ENCODE assay signal across 15 mouse cellular contexts in genomic region chr8:72169098-72169668, GRCm38 (mm10). TPM values are rescaled to one million over a fixed set of nuclear protein-coding genes. Genes with fewer than 3 reads are reported as not detected.
DNase-seq lines count a peak whose midpoint lies in the region; ATAC-seq and TF ChIP-seq lines count a peak whose summit lies in the region.
"Had no signal": no experiment of that assay in that cellular context is flagged by ENCODE, and none has a peak within 500 bp of the region (broad histone marks: within the 10 kb centered on the region; RNA-seq: fewer than 3 reads in every experiment).

No protein-coding gene starts in this region.

- no peak for TF ChIP-seq CTCF in liver, adult 2 months (IDR thresholded peaks at IDR 0.05; ENCODE audit: low read depth, low read length)
- TF ChIP-seq CTCF in bone marrow macrophage, adult 2 months (IDR thresholded peaks at IDR 0.05; ENCODE audit: low read depth, low read length), result no peak
- TF ChIP-seq CTCF in thymus, adult 2 months (IDR thresholded peaks at IDR 0.05; ENCODE audit: borderline replicate concordance, control insufficient read depth, extremely low read depth, insufficient read depth, low read length, poor library complexity), result no peak

- WGBS in liver, adult 2 months, result 84% methylated on average over 3 of the region's 3 CpGs
- WGBS in macrophage (ENCODE audit: missing documents), result 58% methylated on average over 3 of the region's 3 CpGs
- 67% methylated on average over 3 of the region's 3 CpGs for WGBS in thymus, adult 2 months
- WGBS in heart, embryonic 11.5 days (ENCODE audit: insufficient replicate concordance), result 84% methylated on average over 3 of the region's 3 CpGs

- no peak for TF ChIP-seq POLR2A in liver, adult 2 months (IDR thresholded peaks at IDR 0.05; ENCODE audit: extremely low read depth, insufficient read depth, low read length)
- TF ChIP-seq POLR2A in bone marrow macrophage, adult 2 months (IDR thresholded peaks at IDR 0.05; ENCODE audit: borderline replicate concordance, low read depth, low read length), result no peak
- no peak for TF ChIP-seq POLR2A in thymus, adult 2 months (IDR thresholded peaks at IDR 0.05; ENCODE audit: control insufficient read depth, extremely low read depth, insufficient read depth, low read length, poor library complexity)

- no peak for ATAC-seq in heart, embryonic 11.5 days (replicated peaks; ENCODE audit: insufficient number of reproducible peaks, low FRiP score, low TSS enrichment)

- H3K4me3 ChIP-seq in liver, adult 2 months (ENCODE audit: insufficient read depth, low read depth, low read length), result no peak overlapping the region
- H3K4me3 ChIP-seq in bone marrow macrophage, adult 2 months (ENCODE audit: insufficient read depth, low read length), result no peak overlapping the region
- no peak overlapping the region for H3K4me3 ChIP-seq in macrophage (ENCODE audit: inconsistent target)
- no peak overlapping the region for H3K4me3 ChIP-seq in thymus, adult 2 months (ENCODE audit: control insufficient read depth, insufficient read depth, low read length)
- no peak overlapping the region for H3K4me3 ChIP-seq in heart, embryonic 11.5 days (ENCODE audit: low read depth, low read length)
- H3K4me3 ChIP-seq: embryonic facial prominence, embryonic 15.5 days; myocyte had no signal

- no peaks in the 10 kb centered on the region for H3K9me3 ChIP-seq in heart, embryonic 11.5 days (replicated peaks; ENCODE audit: control insufficient read depth, low read length)
- H3K9me3 ChIP-seq: embryonic facial prominence, embryonic 15.5 days had no signal

- peak; percentile 28 for DNase-seq in liver, adult 2 months (ENCODE audit: extremely low read depth, low read depth, low spot score)
- DNase-seq in liver, result no peak
- peak; percentile 30 for DNase-seq in thymus, adult 2 months
- no peak for DNase-seq in urinary bladder, postnatal 14 days (ENCODE audit: low spot score)
- no peak for DNase-seq in right cerebral cortex, postnatal 10 days (ENCODE audit: low spot score in 2 of 2)
- DNase-seq: cerebellum, adult 18-20 months had no signal

- peaks cover 8% of the 10 kb centered on the region for H3K4me1 ChIP-seq in liver, adult 2 months (ENCODE audit: control insufficient read depth, insufficient read depth, low read length)
- H3K4me1 ChIP-seq in bone marrow macrophage, adult 2 months (ENCODE audit: control insufficient read depth, insufficient read depth, low read length), result peaks cover 21% of the 10 kb centered on the region
- H3K4me1 ChIP-seq in thymus, adult 2 months (replicated peaks; ENCODE audit: control insufficient read depth, insufficient read depth, low read length), result peaks cover 19% of the 10 kb centered on the region
- H3K4me1 ChIP-seq in heart, embryonic 11.5 days (ENCODE audit: control insufficient read depth, insufficient read depth, low read length), result no peaks in the 10 kb centered on the region
- H3K4me1 ChIP-seq: embryonic facial prominence, embryonic 15.5 days had no signal

- H3K36me3 ChIP-seq in liver, adult 2 months (ENCODE audit: control insufficient read depth, insufficient read depth, low read length), result peaks cover 31% of the 10 kb centered on the region
- H3K36me3 ChIP-seq in macrophage (ENCODE audit: inconsistent target), result peaks cover 60% of the 10 kb centered on the region
- H3K36me3 ChIP-seq in thymus, adult 2 months (ENCODE audit: control insufficient read depth, insufficient read depth, low read length), result peaks cover 59% of the 10 kb centered on the region
- peaks cover 39% of the 10 kb centered on the region for H3K36me3 ChIP-seq in heart, embryonic 11.5 days (ENCODE audit: control insufficient read depth, insufficient read depth, low read length)

- no peaks in the 10 kb centered on the region for H3K27me3 ChIP-seq in liver, adult 2 months (ENCODE audit: control insufficient read depth, insufficient read depth, low read length)
- H3K27me3 ChIP-seq in thymus, adult 2 months (ENCODE audit: control insufficient read depth, insufficient read depth, low read length), result no peaks in the 10 kb centered on the region
- no peaks in the 10 kb centered on the region for H3K27me3 ChIP-seq in heart, embryonic 11.5 days (ENCODE audit: control insufficient read depth, insufficient read depth, low read length)
- H3K27me3 ChIP-seq: embryonic facial prominence, embryonic 15.5 days had no signal

- peak overlapping the region; percentile 89 for H3K27ac ChIP-seq in liver, adult 2 months (replicated peaks; ENCODE audit: insufficient read depth, low read depth, low read length)
- peak overlapping the region; percentile 63 for H3K27ac ChIP-seq in bone marrow macrophage, adult 2 months (ENCODE audit: insufficient read depth, low read depth, low read length)
- peak overlapping the region; percentile 39 for H3K27ac ChIP-seq in macrophage
- peak overlapping the region; percentile 66 for H3K27ac ChIP-seq in thymus, adult 2 months (ENCODE audit: control insufficient read depth, insufficient read depth, low read length)
- no peak overlapping the region for H3K27ac ChIP-seq in heart, embryonic 11.5 days (ENCODE audit: low read depth, low read length)
- H3K27ac ChIP-seq: embryonic facial prominence, embryonic 15.5 days; liver, embryonic 14.5 days had no signal

- H3K9ac ChIP-seq in liver, adult 2 months (ENCODE audit: low read depth, low read length), result no peak overlapping the region
- no peak overlapping the region for H3K9ac ChIP-seq in heart, embryonic 11.5 days (ENCODE audit: low read depth, low read length)
- H3K9ac ChIP-seq: embryonic facial prominence, embryonic 15.5 days; liver, embryonic 14.5 days had no signal

- H3K4me2 ChIP-seq in heart, embryonic 11.5 days, result no peak overlapping the region
- H3K4me2 ChIP-seq: embryonic facial prominence, embryonic 15.5 days had no signal

- H3K79me2 ChIP-seq in liver, adult 2 months (ENCODE audit: control insufficient read depth, insufficient read depth, low read length), result peaks cover 9% of the 10 kb centered on the region; the same call in 1 of the 2 replicates
- peaks cover 43% of the 10 kb centered on the region for H3K79me2 ChIP-seq in macrophage (ENCODE audit: inconsistent target)

RNA-seq across cellular contexts. Expression of gene Rab8a, which starts 8.2 kb away (rescaled TPM):
- 91.4 and 101 TPM in 2 replicates for total RNA-seq in liver, adult 2 months (2014; rRNA removed)
- 27.5 and 61.4 TPM in 2 replicates for polyA plus RNA-seq in liver, adult 2 months (2012; rRNA removed)
- polyA plus RNA-seq in bone marrow macrophage, adult 2 months (2012; ENCODE audit: insufficient read depth, insufficient read length, missing spikeins), result 113 and 128 TPM in 2 replicates
- 10 to 100 TPM; 25.2 to 91.2 (median 49.4) TPM for total RNA-seq in macrophage (2018; cell fraction: chromatin; rRNA removed)
- 100 to 1,000 TPM in 20 of 26 experiments, 10 to 100 TPM in 6; 84.0 to 178 (median 122) TPM for total RNA-seq in macrophage (2018; cell fraction: cytosol; rRNA removed)
- 10 to 100 TPM; 26.0 to 87.1 (median 45.7) TPM for total RNA-seq in macrophage (2018; cell fraction: nucleus; rRNA removed)
- polyA plus RNA-seq in macrophage (2018), result 103 to 457 TPM (median 106 TPM) in 3 replicates
- polyA plus RNA-seq in thymus, adult 2 months (2012; rRNA removed), result 95.8 and 112 TPM in 2 replicates
- polyA plus RNA-seq in heart, embryonic 11.5 days (2014; fragmentation: Nextera tagmentation; extraction: Ambion mirVana), result 65.5 and 71.6 TPM in 2 replicates

RNA-seq across cellular contexts. Expression of gene Hsh2d, which starts 20.3 kb away (rescaled TPM):
- total RNA-seq in liver, adult 2 months (2014; rRNA removed), result 0.07 and 0.18 TPM in 2 replicates
- polyA plus RNA-seq in liver, adult 2 months (2012; rRNA removed), result 0.07 and 0.11 TPM in 2 replicates
- polyA plus RNA-seq in bone marrow macrophage, adult 2 months (2012; ENCODE audit: insufficient read depth, insufficient read length, missing spikeins), result 0.29 TPM in 1 of 2 replicates, not detected in the other
- total RNA-seq in macrophage (2018; cell fraction: chromatin; rRNA removed), result 1 to 10 TPM in 7 of 26 experiments, under 1 TPM in 11, not detected in 8; 0.37 to 1.9 (median 0.94) TPM
- total RNA-seq in macrophage (2018; cell fraction: cytosol; rRNA removed), result 1 to 10 TPM in 12 of 26 experiments, under 1 TPM in 14; 0.09 to 4.3 (median 0.71) TPM
- total RNA-seq in macrophage (2018; cell fraction: nucleus; rRNA removed), result 1 to 10 TPM in 14 of 26 experiments, under 1 TPM in 8, not detected in 4; 0.45 to 6.1 (median 2.4) TPM
- polyA plus RNA-seq in macrophage (2018), result 0.14 to 0.27 TPM (median 0.20 TPM) in 3 replicates
- 11.9 and 13.2 TPM in 2 replicates for polyA plus RNA-seq in thymus, adult 2 months (2012; rRNA removed)
- polyA plus RNA-seq in heart, embryonic 11.5 days (2014; fragmentation: Nextera tagmentation; extraction: Ambion mirVana), result 0.11 TPM in 1 of 2 replicates, not detected in the other
- total RNA-seq: layer of hippocampus, postnatal 14 days had no signal
- polyA plus RNA-seq: embryonic facial prominence, embryonic 15.5 days; myocyte had no signal

RNA-seq across cellular contexts. Expression of gene Tpm4, which starts 34.4 kb away (rescaled TPM):
- total RNA-seq in liver, adult 2 months (2014; rRNA removed), result 23.8 and 26.7 TPM in 2 replicates
- 6.9 and 10.1 TPM in 2 replicates for polyA plus RNA-seq in liver, adult 2 months (2012; rRNA removed)
- polyA plus RNA-seq in bone marrow macrophage, adult 2 months (2012; ENCODE audit: insufficient read depth, insufficient read length, missing spikeins), result 235 and 239 TPM in 2 replicates
- total RNA-seq in macrophage (2018; cell fraction: chromatin; rRNA removed), result 100 to 1,000 TPM in 11 of 26 experiments, 10 to 100 TPM in 15; 26.6 to 355 (median 78.7) TPM
- 100 to 1,000 TPM in 25 of 26 experiments, 10 to 100 TPM in 1; 96.9 to 415 (median 181) TPM for total RNA-seq in macrophage (2018; cell fraction: cytosol; rRNA removed)
- total RNA-seq in macrophage (2018; cell fraction: nucleus; rRNA removed), result 100 to 1,000 TPM in 15 of 26 experiments, 10 to 100 TPM in 11; 63.2 to 384 (median 112) TPM
- polyA plus RNA-seq in macrophage (2018), result 152 to 252 TPM (median 227 TPM) in 3 replicates
- polyA plus RNA-seq in thymus, adult 2 months (2012; rRNA removed), result 47.7 and 55.6 TPM in 2 replicates
- polyA plus RNA-seq in heart, embryonic 11.5 days (2014; fragmentation: Nextera tagmentation; extraction: Ambion mirVana), result 405 and 429 TPM in 2 replicates

RNA-seq across cellular contexts. Expression of gene Cib3, which starts 43.5 kb away (rescaled TPM):
- 1.1 and 2.6 TPM in 2 replicates for total RNA-seq in liver, adult 2 months (2014; rRNA removed)
- polyA plus RNA-seq in liver, adult 2 months (2012; rRNA removed), result 0.60 and 1.5 TPM in 2 replicates
- polyA plus RNA-seq in bone marrow macrophage, adult 2 months (2012; ENCODE audit: insufficient read depth, insufficient read length, missing spikeins), result 0.54 TPM in 1 of 2 replicates, not detected in the other
- total RNA-seq in macrophage (2018; cell fraction: chromatin; rRNA removed), result under 1 TPM in 3 of 26 experiments, not detected in 23; 0.39 to 0.99 (median 0.45) TPM
- under 1 TPM in 4 of 26 experiments, not detected in 22; 0.22 to 0.25 (median 0.23) TPM for total RNA-seq in macrophage (2018; cell fraction: cytosol; rRNA removed)
- under 1 TPM in 3 of 26 experiments, not detected in 23; 0.29 to 0.41 (median 0.32) TPM for total RNA-seq in macrophage (2018; cell fraction: nucleus; rRNA removed)
- not detected in 3 replicates for polyA plus RNA-seq in macrophage (2018)
- 0.77 and 0.78 TPM in 2 replicates for polyA plus RNA-seq in thymus, adult 2 months (2012; rRNA removed)
- polyA plus RNA-seq in heart, embryonic 11.5 days (2014; fragmentation: Nextera tagmentation; extraction: Ambion mirVana), result not detected in 2 replicates
- total RNA-seq: layer of hippocampus, postnatal 14 days had no signal
- polyA plus RNA-seq: C2C12; heart, embryonic 16.5 days; myocyte had no signal

RNA-seq across cellular contexts. Expression of gene Gm11034, which starts 44.3 kb away (rescaled TPM):
- total RNA-seq in liver, adult 2 months (2014; rRNA removed), result not detected in 2 replicates
- not detected in 2 replicates for polyA plus RNA-seq in liver, adult 2 months (2012; rRNA removed)
- not detected in 2 replicates for polyA plus RNA-seq in bone marrow macrophage, adult 2 months (2012; ENCODE audit: insufficient read depth, insufficient read length, missing spikeins)
- total RNA-seq in macrophage (2018; cell fraction: chromatin; rRNA removed), result not detected
- not detected for total RNA-seq in macrophage (2018; cell fraction: cytosol; rRNA removed)
- not detected for total RNA-seq in macrophage (2018; cell fraction: nucleus; rRNA removed)
- polyA plus RNA-seq in macrophage (2018), result not detected in 3 replicates
- polyA plus RNA-seq in thymus, adult 2 months (2012; rRNA removed), result not detected in 2 replicates
- not detected in 2 replicates for polyA plus RNA-seq in heart, embryonic 11.5 days (2014; fragmentation: Nextera tagmentation; extraction: Ambion mirVana)
- total RNA-seq: layer of hippocampus, postnatal 14 days had no signal
- polyA plus RNA-seq: C2C12; embryonic facial prominence, embryonic 15.5 days; heart, embryonic 16.5 days; liver, embryonic 14.5 days; myocyte had no signal

Comparison
In these comparisons a context has a peak if more than half of its experiments do, and no peak if none do; other contexts are left out.
1. DNase-seq: peak in liver, adult 2 months (single experiment) and thymus, adult 2 months (single experiment); none in liver (single experiment), urinary bladder, postnatal 14 days (single experiment) and right cerebral cortex, postnatal 10 days (0 of 2).